Mouse (Mus musculus): ENCODE measurements around the gene Hmcn1.

Hmcn1 gene

GRCm38 (mm10) chr1:150991745-150992554 is 1.3 kb downstream of the Hmcn1 start:
- no peak for DNase-seq

- DNase-seq: no peak
Observed at GRCm38 (mm10) chr1:150984888-150985287, 8.3 kb downstream of the Hmcn1 start.

- DNase-seq: no peak
Observed at GRCm38 (mm10) chr1:150984092-150984503, 9.1 kb downstream of the Hmcn1 start.

- DNase-seq: no peak
Observed at GRCm38 (mm10) chr1:150978651-150979050, 14.6 kb downstream of the Hmcn1 start.

GRCm38 (mm10) chr1:150976263-150976662 is 17.0 kb downstream of the Hmcn1 start:
- no peak for DNase-seq

DNA sequence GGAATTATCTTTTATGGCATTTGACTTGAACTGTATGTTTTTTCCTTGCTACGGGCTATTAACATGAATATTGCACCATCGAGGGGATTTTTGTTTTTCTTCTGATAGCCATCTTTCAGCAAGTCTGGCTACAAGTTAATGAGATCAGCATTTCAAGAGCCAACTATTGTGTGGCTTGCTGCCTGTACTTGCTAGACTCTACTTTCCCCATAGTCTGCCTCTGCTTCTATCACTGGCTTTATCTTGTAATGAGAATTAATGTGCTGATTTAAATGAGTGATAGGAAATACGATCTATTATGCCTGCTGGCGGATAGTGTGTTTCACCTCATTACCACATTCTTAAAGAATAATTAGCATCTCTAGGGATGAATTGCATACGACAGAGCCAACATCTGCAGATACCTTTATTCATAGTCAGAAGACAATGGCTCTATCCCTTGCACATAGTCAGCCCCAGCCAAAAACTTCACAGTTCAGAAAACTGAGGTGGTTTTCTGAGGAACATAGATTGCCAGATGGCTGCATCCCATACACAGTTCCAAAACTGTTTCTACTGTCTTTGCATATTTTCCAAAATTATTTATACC is 33.7 kb downstream of the Hmcn1 start:
- no peak for DNase-seq

GRCm38 (mm10) chr1:150951004-150951403 is 42.2 kb downstream of the Hmcn1 start:
- DNase-seq: no peak

- no peak for DNase-seq
Observed at GRCm38 (mm10) chr1:150950046-150950445, 43.2 kb downstream of the Hmcn1 start.

GRCm38 (mm10) chr1:150948911-150949310 is 44.3 kb downstream of the Hmcn1 start:
- no peak for DNase-seq

GRCm38 (mm10) chr1:150943601-150944000 is 49.6 kb downstream of the Hmcn1 start:
- no peak for DNase-seq

DNA sequence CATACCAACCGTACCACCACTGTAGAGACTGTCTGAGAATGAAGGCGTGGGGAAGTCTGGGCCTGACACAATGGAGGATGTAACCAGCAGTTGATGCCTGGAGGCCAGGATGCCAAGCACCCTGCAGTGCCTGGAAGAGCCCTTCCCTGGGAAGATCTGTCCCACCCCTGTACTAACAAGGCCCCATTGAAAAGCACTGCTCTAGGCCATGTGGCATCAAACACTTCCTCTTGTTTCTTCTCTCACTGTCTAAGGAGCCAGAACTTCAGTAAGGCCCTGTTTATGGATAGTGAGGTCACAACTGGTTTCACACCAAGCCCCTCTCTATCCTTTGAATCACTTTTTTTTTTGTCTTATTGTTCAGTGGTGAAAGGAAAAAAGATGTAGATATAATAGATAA is 51.1 kb downstream of the Hmcn1 start:
- DNase-seq: no peak

DNA sequence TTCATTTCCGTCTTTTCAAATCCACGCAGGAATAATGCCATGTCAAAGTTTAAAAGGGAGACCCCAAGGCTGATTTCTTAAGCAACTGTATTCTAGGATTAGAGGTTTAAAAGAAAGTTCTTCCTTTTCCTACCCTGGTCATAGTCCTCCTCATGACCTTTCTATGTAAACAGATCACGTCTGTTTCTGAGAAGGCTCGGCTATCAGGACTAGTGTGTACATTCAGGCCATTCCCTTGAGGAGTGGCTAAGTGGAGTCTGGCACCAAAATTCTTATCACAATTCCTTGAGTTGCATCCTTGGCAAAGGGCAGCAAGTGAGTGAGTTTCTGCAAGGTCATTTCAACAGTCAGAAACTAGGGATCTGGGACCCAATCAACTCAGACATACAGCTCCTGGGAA is 56.4 kb downstream of the Hmcn1 start:
- no peak for DNase-seq

DNA sequence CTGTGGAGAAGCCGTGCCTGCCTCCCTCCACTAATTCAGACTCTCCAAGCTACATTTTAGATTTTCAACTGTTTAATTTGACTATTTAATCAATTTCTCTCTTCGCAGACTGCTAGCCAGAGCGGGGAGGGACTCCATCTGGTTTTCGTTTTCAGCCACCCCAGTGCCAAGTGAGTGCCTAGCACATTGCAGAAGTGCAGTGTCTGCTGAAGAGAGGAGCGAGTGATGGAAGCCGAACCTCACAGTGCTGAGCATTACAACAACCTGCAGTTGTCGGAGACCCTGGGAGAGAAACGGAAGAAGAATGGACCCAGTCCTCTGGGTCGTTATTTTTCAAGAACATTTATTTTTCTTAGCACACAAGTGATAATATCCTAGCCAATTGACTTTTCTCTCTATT is 59.6 kb downstream of the Hmcn1 start:
- DNase-seq: peak; percentile 34

GRCm38 (mm10) chr1:150920860-150921259 is 72.4 kb downstream of the Hmcn1 start:
- DNase-seq: no peak

- DNase-seq: peak; percentile 81
Observed at GRCm38 (mm10) chr1:150920276-150920675, 73.0 kb downstream of the Hmcn1 start.

DNA sequence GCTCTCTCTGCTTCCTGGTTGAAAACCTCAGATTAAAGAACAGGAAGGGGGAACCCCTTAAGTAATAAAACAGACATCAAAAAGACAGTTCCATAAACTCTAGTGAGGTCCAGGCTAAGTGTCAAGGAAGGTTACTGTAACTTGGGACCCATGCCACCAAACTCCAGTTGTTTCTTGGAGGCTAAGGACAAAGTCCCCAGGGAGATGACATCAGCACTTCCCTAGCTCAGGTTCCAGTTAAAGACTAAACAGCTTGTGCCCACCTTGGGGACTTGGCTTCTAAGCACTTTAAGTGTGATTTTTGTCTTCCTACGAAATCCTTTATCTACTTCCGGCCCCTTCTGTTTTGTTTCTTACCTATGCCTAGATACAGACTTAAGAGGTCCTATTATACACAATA is 78.3 kb downstream of the Hmcn1 start:
- DNase-seq: no peak

GRCm38 (mm10) chr1:150913586-150914136 is 79.6 kb downstream of the Hmcn1 start:
- DNase-seq: no peak

DNA sequence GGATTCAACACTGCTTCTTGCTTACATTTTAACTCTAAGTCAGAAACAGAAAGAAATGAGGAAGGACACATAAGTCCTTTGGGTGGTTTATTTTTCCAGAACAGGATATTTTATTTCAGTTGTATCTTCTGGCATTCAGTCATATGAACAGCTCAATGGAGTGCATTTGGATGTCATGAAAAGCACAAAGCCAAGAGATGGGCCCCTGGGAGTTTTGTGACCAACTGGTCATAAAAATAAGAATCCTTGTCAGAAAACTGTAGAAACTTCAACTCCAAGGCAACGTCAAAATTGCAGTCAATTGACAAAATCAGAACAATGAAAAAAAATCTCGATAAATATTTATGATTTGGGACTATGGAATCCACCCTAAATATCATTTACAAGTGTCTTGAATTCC is 83.6 kb downstream of the Hmcn1 start:
- no peak for DNase-seq

GRCm38 (mm10) chr1:150893677-150894188 is 99.5 kb downstream of the Hmcn1 start:
- DNase-seq: no peak

- no peak for DNase-seq
Observed at GRCm38 (mm10) chr1:150890017-150890416, 103.2 kb downstream of the Hmcn1 start.

DNA sequence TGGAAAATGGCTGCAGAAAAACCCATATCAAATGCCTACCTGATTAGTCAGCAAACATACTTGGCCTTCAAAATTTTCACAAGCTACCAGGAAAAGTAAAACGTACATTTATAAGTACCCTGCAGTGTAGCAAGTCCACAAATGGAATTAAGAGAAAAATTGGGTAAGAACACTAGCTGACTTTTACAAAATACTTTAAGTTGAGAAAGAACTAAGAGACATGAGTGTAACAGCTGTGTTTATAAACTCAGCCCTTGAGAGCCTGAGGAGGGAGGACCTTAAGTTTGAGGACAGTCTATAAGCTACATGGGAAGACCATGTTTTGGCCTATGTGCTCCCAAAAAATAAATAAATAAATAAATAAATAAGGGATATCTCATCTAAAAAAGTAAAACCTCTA is 107.0 kb downstream of the Hmcn1 start:
- no peak for DNase-seq

DNA sequence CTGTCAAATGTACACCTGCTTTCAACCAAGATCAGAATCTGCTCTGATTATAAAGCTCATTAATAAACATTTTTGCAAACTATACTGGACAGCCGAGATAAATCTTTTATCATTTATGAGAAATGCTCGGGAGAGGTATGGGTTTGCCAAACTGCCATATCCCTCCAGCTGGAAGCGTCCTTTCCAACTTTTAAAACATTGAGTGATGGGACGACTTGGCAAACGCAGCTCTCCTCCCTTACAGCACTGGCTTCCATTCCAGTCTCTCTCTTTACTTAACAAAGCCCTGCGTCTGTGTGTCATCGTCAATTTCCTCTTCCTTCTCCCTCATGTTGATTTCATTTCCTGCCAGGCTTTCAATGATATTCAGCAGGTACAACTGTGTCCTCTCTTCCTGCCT is 114.8 kb downstream of the Hmcn1 start:
- DNase-seq: no peak

DNA sequence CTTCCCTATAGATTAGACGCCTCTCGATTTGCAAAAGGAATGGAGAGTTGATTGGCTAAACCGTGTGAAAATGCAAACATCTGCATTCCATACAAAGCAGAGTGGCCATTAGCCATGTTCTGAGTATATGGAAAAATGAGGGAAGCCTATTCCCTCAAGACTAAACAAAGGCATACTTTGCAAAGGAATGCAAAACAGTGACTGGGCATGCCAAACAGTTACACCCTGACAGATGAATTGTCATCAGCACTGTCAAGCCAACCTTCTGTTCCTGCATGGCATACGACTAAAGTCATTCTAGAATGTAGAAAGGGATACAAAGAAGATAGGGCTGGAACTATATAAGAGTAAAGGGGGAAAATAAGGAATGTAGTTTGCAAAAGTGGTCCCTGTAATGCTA is 115.3 kb downstream of the Hmcn1 start:
- DNase-seq: no peak

DNA sequence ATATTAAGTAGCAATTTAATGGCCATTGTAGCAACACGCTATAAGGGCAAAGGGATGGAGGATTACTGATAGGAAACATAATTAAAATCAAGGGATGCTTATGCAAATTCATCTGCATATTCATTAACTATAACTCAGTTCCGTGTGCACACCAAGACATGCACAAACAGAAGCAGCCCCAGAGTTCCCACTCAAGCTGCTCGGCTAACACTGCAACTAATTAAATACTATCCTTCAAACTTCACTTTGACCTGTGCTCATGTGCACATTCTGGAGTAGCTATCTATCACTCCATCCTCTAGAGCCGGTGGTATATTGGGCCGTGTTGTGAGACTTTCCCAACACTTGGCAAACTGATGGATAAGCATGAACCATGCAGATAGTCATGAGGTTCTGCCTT is 119.2 kb downstream of the Hmcn1 start:
- no peak for DNase-seq

All from right cerebral cortex, postnatal 4 days (tissue).